ENCODE assay signal across 30 mouse cellular contexts in genomic region chr14:54223315-54224063, GRCm38 (mm10). TPM values are rescaled to one million over a fixed set of nuclear protein-coding genes. Genes with fewer than 3 reads are reported as not detected.
DNase-seq lines count a peak whose midpoint lies in the region; ATAC-seq and TF ChIP-seq lines count a peak whose summit lies in the region.
"Had no signal": no experiment of that assay in that cellular context is flagged by ENCODE, and none has a peak within 500 bp of the region (broad histone marks: within the 10 kb centered on the region; RNA-seq: fewer than 3 reads in every experiment).

No protein-coding gene starts in this region.

- no peaks in the 10 kb centered on the region for H3K36me3 ChIP-seq in intestine, postnatal 0 days (ENCODE audit: control insufficient read depth, insufficient read depth)
- H3K36me3 ChIP-seq in intestine, embryonic 16.5 days (ENCODE audit: control insufficient read depth, insufficient read depth, low read length): no peaks in the 10 kb centered on the region
- H3K36me3 ChIP-seq: embryonic facial prominence, embryonic 10.5 days; embryonic facial prominence, embryonic 15.5 days; hindbrain, embryonic 13.5 days; neural tube, embryonic 12.5 days; stomach, embryonic 15.5 days had no signal

- H3K4me3 ChIP-seq in intestine, postnatal 0 days (ENCODE audit: low read depth, low read length): no peak overlapping the region
- H3K4me3 ChIP-seq in intestine, embryonic 16.5 days (ENCODE audit: low read length): no peak overlapping the region
- H3K4me3 ChIP-seq: embryonic facial prominence, embryonic 10.5 days; embryonic facial prominence, embryonic 15.5 days; forebrain, embryonic 13.5 days; hindbrain, embryonic 13.5 days; neural tube, embryonic 12.5 days; stomach, embryonic 15.5 days had no signal

- peak; percentile 27 for DNase-seq in thymus, postnatal 25 days
- DNase-seq in thymus, postnatal 10 days (ENCODE audit: low spot score in 2 of 2): no peak
- peak; percentile 76 for DNase-seq in induced T-regulatory cell, adult 2 months (ENCODE audit: low read depth)
- peak; percentile 55 for DNase-seq in thymus, postnatal 4 days
- DNase-seq in cerebellum, adult 8-10 months: no peak
- DNase-seq in lung, adult 18-20 months: no peak
- DNase-seq: adrenal gland, postnatal 25 days; cerebellum, adult 18-20 months; cerebellum, postnatal 14 days; gastrocnemius, postnatal 25 days; heart, postnatal 4 days; kidney, adult 2 months; kidney, postnatal 36 days; left cerebral cortex, postnatal 4 days; liver; lung, embryonic 14.5 days; lung, postnatal 14 days; midbrain, embryonic 14.5 days; right cerebral cortex, adult 18-20 months had no signal

- ATAC-seq in intestine, postnatal 0 days: no peak
- ATAC-seq in intestine, embryonic 16.5 days: no peak
- ATAC-seq: forebrain, embryonic 13.5 days; Patski had no signal

- peak overlapping the region; percentile 82 for H3K27ac ChIP-seq in intestine, postnatal 0 days (ENCODE audit: low read depth, low read length)
- no peak overlapping the region for H3K27ac ChIP-seq in intestine, embryonic 16.5 days (ENCODE audit: low read length)
- H3K27ac ChIP-seq: embryonic facial prominence, embryonic 10.5 days; embryonic facial prominence, embryonic 15.5 days; forebrain, embryonic 13.5 days; hindbrain, embryonic 13.5 days; liver, embryonic 14.5 days; neural tube, embryonic 12.5 days; stomach, embryonic 15.5 days had no signal

- H3K9ac ChIP-seq in intestine, postnatal 0 days (ENCODE audit: low read depth, low read length): no peak overlapping the region
- no peak overlapping the region for H3K9ac ChIP-seq in intestine, embryonic 16.5 days (ENCODE audit: low read depth, low read length)
- H3K9ac ChIP-seq: embryonic facial prominence, embryonic 15.5 days; forebrain, embryonic 13.5 days; hindbrain, embryonic 13.5 days; liver, embryonic 14.5 days; lung, embryonic 14.5 days; neural tube, embryonic 12.5 days; stomach, embryonic 15.5 days had no signal

- WGBS in intestine, postnatal 0 days: 59% methylated on average over 13 of the region's 13 CpGs
- WGBS in intestine, embryonic 16.5 days: 57% methylated on average over 13 of the region's 13 CpGs

- H3K27me3 ChIP-seq in intestine, postnatal 0 days (replicated peaks; ENCODE audit: control insufficient read depth, insufficient read depth, low read length): no peaks in the 10 kb centered on the region
- H3K27me3 ChIP-seq in intestine, embryonic 16.5 days (replicated peaks; ENCODE audit: control insufficient read depth, insufficient read depth, low read length): no peaks in the 10 kb centered on the region
- H3K27me3 ChIP-seq: embryonic facial prominence, embryonic 15.5 days; forebrain, embryonic 13.5 days; neural tube, embryonic 12.5 days; Patski; stomach, embryonic 15.5 days had no signal

- no peak overlapping the region for H3K4me2 ChIP-seq in intestine, postnatal 0 days (replicated peaks; ENCODE audit: low read depth)
- H3K4me2 ChIP-seq in intestine, embryonic 16.5 days (ENCODE audit: low read depth, low read length): no peak overlapping the region
- H3K4me2 ChIP-seq: embryonic facial prominence, embryonic 15.5 days; forebrain, embryonic 13.5 days; heart, embryonic 11.5 days; hindbrain, embryonic 13.5 days; lung, embryonic 14.5 days; neural tube, embryonic 12.5 days; stomach, embryonic 15.5 days had no signal

- H3K4me1 ChIP-seq in intestine, postnatal 0 days (replicated peaks; ENCODE audit: control insufficient read depth, insufficient read depth, low read length): peaks cover 2% of the 10 kb centered on the region
- peaks cover 24% of the 10 kb centered on the region for H3K4me1 ChIP-seq in intestine, embryonic 16.5 days (ENCODE audit: control insufficient read depth, insufficient read depth, low read length)

- no peaks in the 10 kb centered on the region for H3K9me3 ChIP-seq in intestine, postnatal 0 days (ENCODE audit: control insufficient read depth)
- no peaks in the 10 kb centered on the region for H3K9me3 ChIP-seq in intestine, embryonic 16.5 days (ENCODE audit: control insufficient read depth, low read length)
- H3K9me3 ChIP-seq: embryonic facial prominence, embryonic 10.5 days; embryonic facial prominence, embryonic 15.5 days; forebrain, embryonic 13.5 days; hindbrain, embryonic 13.5 days; neural tube, embryonic 12.5 days; stomach, embryonic 15.5 days had no signal

- no peak for TF ChIP-seq CTCF in intestine, postnatal 0 days (IDR thresholded peaks at IDR 0.05; ENCODE audit: low read depth)

RNA-seq across cellular contexts. Expression of gene Dad1, which starts 30.4 kb away (rescaled TPM):
- polyA plus RNA-seq in intestine, postnatal 0 days (2015; fragmentation: Nextera tagmentation; extraction: Ambion mirVana): 484 and 492 TPM in 2 replicates
- 489 and 514 TPM in 2 replicates for polyA plus RNA-seq in intestine, embryonic 16.5 days (2015; fragmentation: Nextera tagmentation; extraction: Ambion mirVana)

RNA-seq across cellular contexts. Expression of gene Abhd4, which starts 30.5 kb away (rescaled TPM):
- polyA plus RNA-seq in intestine, postnatal 0 days (2015; fragmentation: Nextera tagmentation; extraction: Ambion mirVana): 38.3 and 38.4 TPM in 2 replicates
- polyA plus RNA-seq in intestine, embryonic 16.5 days (2015; fragmentation: Nextera tagmentation; extraction: Ambion mirVana): 47.4 and 47.8 TPM in 2 replicates

Comparison
In these comparisons a context has a peak if more than half of its experiments do, and no peak if none do; other contexts are left out.
1. DNase-seq: peak in thymus, postnatal 25 days (single experiment), induced T-regulatory cell, adult 2 months (single experiment) and thymus, postnatal 4 days (single experiment); none in thymus, postnatal 10 days (0 of 2), cerebellum, adult 8-10 months (single experiment) and lung, adult 18-20 months (0 of 2).